Mouse (Mus musculus) lung, adult 2 months (tissue): ENCODE results near the gene Ybx3.

Source experiments
- CTCF ChIP-seq: fragments of 200-500 bp; IDR thresholded peaks from 2 replicates; pipeline ENCODE4 v1.5.1; 2011; ENCODE audit warnings: mild to moderate bottlenecking, low read length, control low read depth; ENCODE audit not compliant: insufficient read depth
- POLR2A ChIP-seq: fragments of 200-500 bp; IDR thresholded peaks from 2 replicates; pipeline ENCODE4 v1.6.1; 2011; ENCODE audit warnings: low read depth, mild to moderate bottlenecking, control low read depth, low read length, borderline replicate concordance; ENCODE audit errors: extremely low read depth

DNA sequence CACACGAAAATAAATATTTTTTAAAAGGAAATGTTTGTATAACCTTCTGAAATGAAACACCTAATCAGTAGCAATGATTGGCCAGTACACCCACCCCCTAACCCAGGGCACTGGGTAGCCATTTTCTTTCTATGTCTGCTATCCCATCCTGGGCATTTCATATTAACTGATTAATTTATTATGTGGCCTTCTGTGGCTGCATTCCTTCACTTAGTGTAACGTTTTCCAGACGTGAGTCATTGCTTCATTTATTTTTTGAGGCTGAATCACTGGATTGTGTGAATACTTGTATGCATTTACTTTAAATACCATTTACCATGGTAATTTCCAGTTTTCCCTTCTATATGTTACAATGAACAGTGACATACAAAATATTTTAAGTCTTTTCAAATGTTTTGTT lies 48.2 kb downstream of the Ybx3 start:
- TF ChIP-seq POLR2A (no peak), CTCF (no peak)
